Mouse (Mus musculus): ENCODE data around the gene Tmem252.

DNA sequence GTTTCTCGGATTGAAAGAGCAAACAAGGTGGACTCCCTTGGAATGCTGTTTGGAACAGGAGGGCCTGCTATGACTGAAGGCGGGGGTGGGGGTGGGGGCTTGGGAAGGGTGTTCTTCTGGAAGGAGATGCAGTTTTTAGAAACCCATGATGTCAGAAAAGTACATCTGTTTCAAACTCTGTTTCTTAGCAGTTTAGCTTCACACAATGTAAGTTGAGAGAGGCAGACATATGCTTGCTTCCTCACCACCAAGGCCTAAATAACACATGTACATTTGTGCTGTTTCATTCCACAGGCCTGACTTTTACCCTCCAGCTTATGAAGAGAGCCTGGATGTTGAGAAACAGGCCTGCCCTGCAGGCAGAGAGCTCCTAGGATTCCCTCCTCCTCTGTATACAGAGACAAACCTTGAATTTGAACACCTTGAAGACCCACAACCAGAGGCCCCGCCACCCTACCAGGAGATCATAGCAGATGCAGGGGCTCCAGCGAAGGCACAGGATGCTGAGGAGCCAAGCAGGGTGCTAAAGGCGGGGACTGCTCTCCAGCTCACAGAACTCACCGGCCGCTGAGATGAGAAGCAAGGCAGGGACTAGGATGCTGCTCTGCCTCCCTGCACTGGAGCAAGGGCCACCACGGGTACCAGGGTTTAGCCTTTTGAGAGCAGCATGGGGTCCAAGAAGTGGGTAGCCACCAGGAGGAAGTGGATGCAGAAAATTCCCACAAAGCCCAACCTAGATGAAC, 3.6 kb downstream of the Tmem252 start:
- TF ChIP-seq MYOG (IDR thresholded peaks at IDR 0.05; ENCODE audit: control insufficient read depth, extremely low read depth, insufficient read length) (no peak), CTCF (IDR thresholded peaks at IDR 0.05; ENCODE audit: control insufficient read depth, insufficient read depth, insufficient read length) (no peak), CEBPB (IDR thresholded peaks at IDR 0.05; ENCODE audit: low read depth) (no peak), USF1 (IDR thresholded peaks at IDR 0.05; ENCODE audit: low read depth) (no peak)

Data from C2C12 (cell line).